Mouse (Mus musculus) liver, postnatal 0 days (tissue): ENCODE results near the gene Lrrc4c. TPM values are rescaled to one million over a fixed set of nuclear protein-coding genes. Genes with fewer than 3 reads are reported as not detected.

Source experiments
- ATAC-seq: fragments of 200-750 bp; cut with Nextera tagmentation; 2 replicates; pipeline ENCODE4 v1.8.0; 2017; ENCODE audit warnings: mild to moderate bottlenecking, moderate library complexity
- DNase-seq: peaks from one replicate; pipeline ENCODE4 v3.0.0-alpha.2; 2016
- H3K27ac ChIP-seq: fragments of 300-500 bp; sonication (generic); 2 replicates; pipeline ENCODE4 v1.5.1; 2014; ENCODE audit warnings: antibody characterized with exemption, moderate library complexity, mild to moderate bottlenecking, low read depth
- H3K27me3 ChIP-seq: fragments of 300-500 bp; sonication (generic); 2 replicates; pipeline ENCODE4 v1.6.1; 2014; ENCODE audit warnings: low read length, control low read depth, mixed read lengths; ENCODE audit not compliant: insufficient read depth
- H3K36me3 ChIP-seq: fragments of 300-500 bp; sonication (generic); replicated peaks from 2 replicates; pipeline ENCODE4 v1.6.1; 2014; ENCODE audit warnings: mild to moderate bottlenecking, control low read depth, low read length, moderate library complexity, mixed read lengths; ENCODE audit not compliant: insufficient read depth
- H3K4me1 ChIP-seq: fragments of 300-500 bp; sonication (generic); 2 replicates; pipeline ENCODE4 v1.6.1; 2014; ENCODE audit warnings: antibody characterized with exemption, mild to moderate bottlenecking, control low read depth; ENCODE audit not compliant: insufficient read depth
- H3K4me2 ChIP-seq: fragments of 300-500 bp; sonication (generic); 2 replicates; pipeline ENCODE4 v1.6.1; 2014; ENCODE audit warnings: low read depth, mild to moderate bottlenecking, low read length, moderate library complexity, mixed read lengths
- H3K4me3 ChIP-seq: fragments of 300-500 bp; sonication (generic); 2 replicates; pipeline ENCODE4 v1.5.1; 2014; ENCODE audit warnings: low read depth, low read length
- H3K9ac ChIP-seq: fragments of 300-500 bp; sonication (generic); replicated peaks from 2 replicates; pipeline ENCODE4 v1.6.1; 2014; ENCODE audit warnings: mild to moderate bottlenecking, moderate library complexity
- H3K9me3 ChIP-seq: fragments of 300-500 bp; sonication (generic); 2 replicates; pipeline ENCODE4 v1.6.1; 2016; ENCODE audit warnings: mild to moderate bottlenecking, control low read depth, low read length, mixed read lengths
- CTCF ChIP-seq: sonication (generic); IDR thresholded peaks from 2 replicates; pipeline ENCODE4 v1.5.1; 2016; ENCODE audit warnings: antibody characterized with exemption, low read depth
- EP300 ChIP-seq: IDR thresholded peaks from 2 replicates; pipeline ENCODE4 v1.6.1; 2016; ENCODE audit warnings: antibody characterized with exemption, low read depth, mild to moderate bottlenecking
- WGBS: fragments of 180-500 bp; shearing (Covaris S2); extraction: QIAGEN DNeasy Blood & Tissue Kit; methylation state at CpG from one replicate; pipeline ENCODE4 v1.1.7; 2014; ENCODE audit not compliant: insufficient replicate concordance; 5-methylcytosine and 5-hydroxymethylcytosine counted together
- polyA plus RNA-seq: library from polyadenylated mRNA; unstranded; fragments of >200 nt; fragmentation: Nextera tagmentation; extraction: Ambion mirVana; gene quantifications from 2 replicates; pipeline ENCODE4 v1.2.1, GENCODE M21; 2015

Lrrc4c gene
- polyA plus RNA-seq, 1 experiment from 2014 or later, result 0.36 TPM

DNA sequence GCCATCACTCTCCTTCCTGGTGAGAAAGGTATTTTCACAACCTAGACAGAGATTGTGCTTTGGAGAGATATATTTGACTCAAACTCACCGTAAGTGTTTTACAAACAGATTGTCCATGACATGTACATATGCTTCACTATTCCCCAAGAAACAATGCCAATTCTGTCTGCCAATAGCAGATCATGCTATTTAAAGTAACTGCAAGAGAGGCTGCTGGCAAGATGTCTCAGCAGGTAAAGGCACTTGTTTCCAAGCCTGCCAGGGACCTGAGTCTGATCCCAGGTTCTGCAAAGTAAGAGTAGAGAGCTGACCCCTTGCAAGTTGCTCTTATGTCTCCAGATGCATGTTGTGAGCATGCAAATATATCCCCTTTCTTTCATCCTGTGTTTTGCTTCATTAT lies 558.1 kb downstream of the Lrrc4c start:
- no peaks in the 10 kb centered on the region for H3K27me3 ChIP-seq
- 90% methylated on average over 1 of the region's 1 CpGs for WGBS
- ATAC-seq (no peak), DNase-seq (no peak)
- no peaks in the 10 kb centered on the region for H3K9me3 ChIP-seq
- no peaks in the 10 kb centered on the region for H3K4me1 ChIP-seq
- no peak overlapping the region for H3K4me3 ChIP-seq
- H3K27ac ChIP-seq, result no peak overlapping the region
- no peak overlapping the region for H3K4me2 ChIP-seq
- H3K9ac ChIP-seq, result no peak overlapping the region
- TF ChIP-seq CTCF (no peak), EP300 (no peak)
- H3K36me3 ChIP-seq, result no peaks in the 10 kb centered on the region

DNA sequence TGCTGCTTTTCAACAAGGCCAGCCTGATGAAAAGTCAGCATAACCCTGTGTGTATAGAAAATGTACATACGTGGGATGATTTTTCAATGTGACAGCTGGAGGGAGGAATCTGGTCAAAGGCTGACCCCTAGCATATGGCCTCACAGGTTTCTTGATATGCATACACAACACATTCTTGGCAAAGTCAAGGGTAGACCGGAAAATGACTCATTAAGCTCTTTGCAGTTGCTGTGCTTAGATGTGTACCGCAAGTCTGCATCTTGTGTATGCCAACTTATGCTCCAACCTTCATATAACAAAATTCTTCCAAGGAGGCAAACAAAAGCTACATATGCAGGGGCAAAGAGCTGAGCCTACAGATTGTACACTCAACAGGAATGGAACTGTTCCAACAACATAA lies 631.6 kb downstream of the Lrrc4c start:
- no peaks in the 10 kb centered on the region for H3K4me1 ChIP-seq
- H3K27ac ChIP-seq, result no peak overlapping the region
- DNase-seq (no peak), ATAC-seq (no peak)
- H3K4me3 ChIP-seq, result no peak overlapping the region
- 74% methylated on average over 3 of the region's 3 CpGs for WGBS
- H3K36me3 ChIP-seq, result no peaks in the 10 kb centered on the region
- H3K9ac ChIP-seq, result no peak overlapping the region
- H3K4me2 ChIP-seq, result no peak overlapping the region
- no peaks in the 10 kb centered on the region for H3K9me3 ChIP-seq
- no peak for TF ChIP-seq EP300
- no peak for TF ChIP-seq CTCF
- no peaks in the 10 kb centered on the region for H3K27me3 ChIP-seq

DNA sequence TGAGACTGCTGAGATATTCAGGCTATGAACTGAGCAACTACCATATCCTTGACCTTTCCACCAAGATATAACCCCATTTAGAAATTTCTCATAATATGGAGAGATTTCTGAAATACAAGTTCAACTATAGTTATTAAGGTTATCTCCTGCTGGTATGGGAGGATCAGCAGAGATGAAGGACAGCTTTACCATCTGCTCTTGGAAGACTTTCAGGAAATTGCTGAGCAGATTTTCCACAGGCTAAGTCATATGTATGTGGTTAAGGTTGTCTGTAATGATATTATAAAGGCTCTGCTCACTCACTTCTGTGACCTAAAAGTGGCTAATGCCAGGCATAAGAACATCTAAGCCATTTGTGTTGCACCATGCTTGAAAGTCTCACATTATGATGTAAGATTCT lies 681.6 kb downstream of the Lrrc4c start:
- no peak for DNase-seq
- Histone ChIP-seq H3K4me2 (no peak overlapping the region), H3K36me3 (no peaks in the 10 kb centered on the region), H3K9me3 (no peaks in the 10 kb centered on the region), H3K4me1 (no peaks in the 10 kb centered on the region), H3K4me3 (no peak overlapping the region), H3K27ac (no peak overlapping the region), H3K27me3 (no peaks in the 10 kb centered on the region), H3K9ac (no peak overlapping the region)
- TF ChIP-seq EP300, result no peak
- no peak for TF ChIP-seq CTCF
- no peak for ATAC-seq

DNA sequence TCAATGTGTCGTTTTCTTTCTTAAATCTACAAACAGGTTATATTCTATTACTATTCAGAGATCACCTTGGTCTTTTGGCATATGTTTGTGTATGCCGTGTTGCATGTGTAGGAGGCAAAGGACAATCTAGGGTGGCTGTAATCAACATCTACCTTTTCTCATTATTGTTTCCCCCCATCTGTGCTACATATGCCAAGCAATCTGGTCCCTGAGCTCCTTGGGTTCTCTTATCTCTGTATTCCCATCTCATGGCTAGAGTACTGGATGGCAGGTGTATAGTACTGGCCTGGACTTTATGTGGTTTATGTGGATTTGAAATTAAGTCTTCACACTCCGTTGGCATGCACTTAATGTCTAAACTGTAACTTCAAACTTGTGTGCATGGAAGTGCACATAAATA lies 700.4 kb downstream of the Lrrc4c start:
- DNase-seq (no peak), ATAC-seq (no peak)
- Histone ChIP-seq H3K9ac (no peak overlapping the region), H3K4me1 (no peaks in the 10 kb centered on the region), H3K4me3 (no peak overlapping the region), H3K9me3 (no peaks in the 10 kb centered on the region), H3K4me2 (no peak overlapping the region), H3K36me3 (no peaks in the 10 kb centered on the region), H3K27me3 (no peaks in the 10 kb centered on the region), H3K27ac (no peak overlapping the region)
- 60% methylated on average over 3 of the region's 3 CpGs for WGBS
- TF ChIP-seq EP300 (no peak), CTCF (no peak)

DNA sequence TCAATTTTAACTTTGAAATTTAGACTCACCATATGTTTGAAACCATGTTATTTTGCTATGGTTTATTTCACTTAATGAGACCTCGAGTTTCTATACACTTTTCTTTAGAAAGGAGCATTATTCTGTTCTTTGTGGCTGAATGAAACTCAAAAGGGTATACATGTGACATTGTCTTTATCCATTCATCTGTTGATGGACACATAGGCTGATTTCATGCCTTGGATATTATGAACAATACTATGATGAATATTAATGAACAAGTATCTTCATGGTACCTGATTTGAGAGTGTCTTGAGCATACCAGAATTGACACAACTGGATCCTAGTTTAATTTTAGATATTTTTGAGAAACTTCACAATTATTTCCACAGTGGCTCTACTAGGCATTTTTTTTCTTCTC lies 709.0 kb downstream of the Lrrc4c start:
- H3K4me1 ChIP-seq, result no peaks in the 10 kb centered on the region
- H3K36me3 ChIP-seq, result no peaks in the 10 kb centered on the region
- 54% methylated on average over 1 of the region's 1 CpGs for WGBS
- no peaks in the 10 kb centered on the region; the same call in 1 of the 2 replicates for H3K9me3 ChIP-seq
- H3K4me2 ChIP-seq, result no peak overlapping the region
- no peak for DNase-seq
- no peak overlapping the region for H3K4me3 ChIP-seq
- H3K9ac ChIP-seq, result no peak overlapping the region
- TF ChIP-seq CTCF, result no peak
- H3K27ac ChIP-seq, result no peak overlapping the region
- ATAC-seq, result no peak
- H3K27me3 ChIP-seq, result no peaks in the 10 kb centered on the region

DNA sequence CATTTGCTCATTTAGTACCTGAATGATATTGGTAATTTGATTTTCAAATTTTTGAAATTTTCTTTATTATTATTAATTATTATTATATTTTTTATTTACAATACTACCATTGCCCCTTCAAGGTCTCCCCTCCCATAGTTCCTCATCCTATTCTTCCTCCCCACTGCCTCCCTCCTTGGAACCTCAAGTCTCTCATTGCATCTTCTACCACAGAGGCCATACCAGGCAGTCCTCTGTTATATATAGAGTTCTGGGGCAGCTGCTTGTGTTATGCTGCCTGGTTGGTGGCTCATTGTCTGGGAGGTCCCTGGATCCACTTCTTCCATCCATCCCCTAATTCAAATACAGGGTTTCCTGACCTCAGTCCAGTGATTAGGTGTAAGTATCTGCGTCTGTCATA lies 709.6 kb downstream of the Lrrc4c start:
- WGBS, result 64% methylated on average over 1 of the region's 1 CpGs
- Histone ChIP-seq H3K27me3 (no peaks in the 10 kb centered on the region), H3K4me3 (no peak overlapping the region), H3K27ac (no peak overlapping the region), H3K9ac (no peak overlapping the region), H3K9me3 (no peaks in the 10 kb centered on the region; the same call in 1 of the 2 replicates), H3K36me3 (no peaks in the 10 kb centered on the region), H3K4me1 (no peaks in the 10 kb centered on the region), H3K4me2 (no peak overlapping the region)
- DNase-seq, result no peak
- TF ChIP-seq EP300 (no peak), CTCF (no peak)
- ATAC-seq, result no peak

DNA sequence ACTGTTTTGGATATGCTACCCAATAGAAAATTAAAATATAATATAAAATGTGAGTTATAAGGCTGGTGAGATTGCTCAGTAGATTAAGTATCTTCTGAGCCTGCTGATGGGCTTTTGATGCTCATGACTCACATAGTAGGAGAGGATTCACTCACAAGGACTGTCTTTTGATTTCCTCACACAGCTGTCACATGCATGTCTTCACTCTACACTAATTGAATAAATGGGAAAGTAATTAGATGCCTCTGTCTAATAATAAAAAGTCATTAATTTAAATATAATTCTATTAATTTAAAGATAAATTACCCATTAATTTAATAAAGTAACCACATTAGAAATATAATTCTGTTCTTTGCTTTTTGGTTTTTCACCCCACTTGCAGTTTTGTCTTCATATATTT lies 718.4 kb downstream of the Lrrc4c start:
- H3K9ac ChIP-seq, result no peak overlapping the region
- ATAC-seq (no peak), DNase-seq (no peak)
- H3K27ac ChIP-seq, result no peak overlapping the region
- no peaks in the 10 kb centered on the region for H3K36me3 ChIP-seq
- TF ChIP-seq CTCF (no peak), EP300 (no peak)
- no peaks in the 10 kb centered on the region for H3K4me1 ChIP-seq
- no peak overlapping the region for H3K4me3 ChIP-seq
- no peak overlapping the region for H3K4me2 ChIP-seq
- no peaks in the 10 kb centered on the region for H3K27me3 ChIP-seq
- no peaks in the 10 kb centered on the region for H3K9me3 ChIP-seq
